Mouse (Mus musculus) cerebellum, adult 2 months (tissue): ENCODE measurements around the gene Apobec3.

Source experiments
- CTCF ChIP-seq: fragments of 200-500 bp; IDR thresholded peaks from 2 replicates; pipeline ENCODE4 v1.5.1; 2011; ENCODE audit warnings: low read depth, mild to moderate bottlenecking, control low read depth, low read length, moderate library complexity, borderline replicate concordance; ENCODE audit not compliant: insufficient read depth
- POLR2A ChIP-seq: fragments of 200-500 bp; IDR thresholded peaks from 2 replicates; pipeline ENCODE4 v1.6.1; 2011; ENCODE audit warnings: low read length, control low read depth, borderline replicate concordance; ENCODE audit not compliant: insufficient read depth

DNA sequence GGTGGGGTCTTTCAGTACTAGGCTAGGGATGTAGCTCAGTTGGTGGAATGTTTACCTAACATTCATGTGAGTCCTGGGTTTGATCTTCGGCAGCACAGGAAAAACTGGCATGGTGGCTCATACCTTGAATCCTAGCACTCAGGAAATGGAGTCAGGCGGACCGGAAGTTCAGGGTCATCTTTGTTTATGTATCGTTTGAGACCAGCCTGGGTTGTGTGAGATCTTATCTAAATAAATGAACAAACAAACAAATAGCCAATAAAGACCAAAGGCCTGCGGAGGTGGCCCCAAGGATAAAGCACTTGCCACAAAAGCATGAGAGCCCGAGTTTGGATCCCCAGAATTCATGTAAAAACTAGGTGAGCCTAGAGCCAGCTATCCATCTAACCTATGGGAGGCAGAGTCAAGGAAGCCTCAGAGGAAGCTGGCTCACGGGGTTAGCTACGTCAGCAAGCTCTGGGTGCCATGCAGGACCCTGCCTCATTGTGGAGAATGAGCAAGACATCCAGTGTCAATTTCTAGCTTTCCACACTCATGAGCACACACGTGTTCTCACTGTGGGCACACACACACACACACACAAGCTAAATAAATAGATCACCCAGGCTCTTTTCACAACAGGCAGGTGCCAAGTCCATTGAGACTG is 4.7 kb downstream of the Apobec3 start:
- no peak for TF ChIP-seq CTCF
- no peak for TF ChIP-seq POLR2A
